8 mouse cellular contexts compared by ENCODE assay signal in genomic region chr3:98383024-98383790, GRCm38 (mm10). TPM values are rescaled to one million over a fixed set of nuclear protein-coding genes. Genes with fewer than 3 reads are reported as not detected.
DNase-seq lines count a peak whose midpoint lies in the region; ATAC-seq and TF ChIP-seq lines count a peak whose summit lies in the region.

No protein-coding gene starts in this region.

- H3K4me3 ChIP-seq in lung, postnatal 0 days (ENCODE audit: low read depth, low read length): peak overlapping the region; percentile 50
- peak overlapping the region; percentile 86 for H3K4me3 ChIP-seq in hindbrain, embryonic 13.5 days
- peak overlapping the region; percentile 90 for H3K4me3 ChIP-seq in midbrain, embryonic 14.5 days (replicated peaks; ENCODE audit: low read depth, low read length)

- peaks cover 10% of the 10 kb centered on the region; the same call in 1 of the 2 replicates for H3K4me1 ChIP-seq in lung, postnatal 0 days (ENCODE audit: insufficient read depth, low read depth, low read length)
- peaks cover 52% of the 10 kb centered on the region for H3K4me1 ChIP-seq in hindbrain, embryonic 13.5 days (replicated peaks)
- peaks cover 22% of the 10 kb centered on the region for H3K4me1 ChIP-seq in midbrain, embryonic 14.5 days (ENCODE audit: control insufficient read depth, insufficient read depth, low read length)

- TF ChIP-seq CTCF in lung, postnatal 0 days (IDR thresholded peaks at IDR 0.05): no peak

- WGBS in lung, postnatal 0 days: 11% methylated on average over 19 of the region's 21 CpGs
- WGBS in hindbrain, embryonic 13.5 days: 8% methylated on average over 21 of the region's 21 CpGs
- 8% methylated on average over 21 of the region's 21 CpGs for WGBS in midbrain, embryonic 14.5 days

- H3K36me3 ChIP-seq in lung, postnatal 0 days (ENCODE audit: insufficient read depth, low read length): no peaks in the 10 kb centered on the region
- H3K36me3 ChIP-seq in hindbrain, embryonic 13.5 days: no peaks in the 10 kb centered on the region
- no peaks in the 10 kb centered on the region for H3K36me3 ChIP-seq in midbrain, embryonic 14.5 days (ENCODE audit: control insufficient read depth, insufficient read depth, low read length)

- peak; percentile 17 for DNase-seq in lung, postnatal 0 days (ENCODE audit: low spot score)
- no peak for DNase-seq in lung, adult 18-20 months
- peak; percentile 59 for DNase-seq in cerebellum, adult 9-10 months
- peak; percentile 43 for DNase-seq in midbrain, embryonic 14.5 days
- DNase-seq in MN1 (ENCODE audit: low spot score): no peak
- DNase-seq in gastrocnemius, postnatal 25 days: no peak

- H3K9me3 ChIP-seq in lung, postnatal 0 days (ENCODE audit: low read length): no peaks in the 10 kb centered on the region
- no peaks in the 10 kb centered on the region for H3K9me3 ChIP-seq in hindbrain, embryonic 13.5 days
- H3K9me3 ChIP-seq in midbrain, embryonic 14.5 days (ENCODE audit: control insufficient read depth, low read length): no peaks in the 10 kb centered on the region

- ATAC-seq in lung, postnatal 0 days: no peak
- ATAC-seq in hindbrain, embryonic 13.5 days (ENCODE audit: low FRiP score): peak; percentile 53
- no peak; the same call in none of the 2 replicates for ATAC-seq in midbrain, embryonic 14.5 days (ENCODE audit: low FRiP score, low TSS enrichment)
- no peak for ATAC-seq in frontal cortex, adult (ENCODE audit: low TSS enrichment)

- no peaks in the 10 kb centered on the region for H3K27me3 ChIP-seq in lung, postnatal 0 days (replicated peaks; ENCODE audit: insufficient read depth, low read length)
- H3K27me3 ChIP-seq in hindbrain, embryonic 13.5 days: no peaks in the 10 kb centered on the region
- no peaks in the 10 kb centered on the region for H3K27me3 ChIP-seq in midbrain, embryonic 14.5 days (ENCODE audit: control insufficient read depth, insufficient read depth, low read length)

- peak overlapping the region; percentile 68; the same call in 1 of the 2 replicates for H3K9ac ChIP-seq in lung, postnatal 0 days (replicated peaks; ENCODE audit: low read depth)
- peak overlapping the region; percentile 98 for H3K9ac ChIP-seq in hindbrain, embryonic 13.5 days
- peak overlapping the region; percentile 94 for H3K9ac ChIP-seq in midbrain, embryonic 14.5 days (replicated peaks; ENCODE audit: low read length)

- TF ChIP-seq EP300 in lung, postnatal 0 days (IDR thresholded peaks at IDR 0.05): no peak

- no peak overlapping the region for H3K27ac ChIP-seq in lung, postnatal 0 days (ENCODE audit: low read length)
- peak overlapping the region; percentile 95 for H3K27ac ChIP-seq in hindbrain, embryonic 13.5 days
- peak overlapping the region; percentile 94 for H3K27ac ChIP-seq in midbrain, embryonic 14.5 days (replicated peaks; ENCODE audit: low read depth, low read length)

- H3K4me2 ChIP-seq in lung, postnatal 0 days (replicated peaks; ENCODE audit: low read depth, low read length): peak overlapping the region; percentile 83
- peak overlapping the region; percentile 69 for H3K4me2 ChIP-seq in hindbrain, embryonic 13.5 days
- peak overlapping the region; percentile 79 for H3K4me2 ChIP-seq in midbrain, embryonic 14.5 days (ENCODE audit: low read length)

RNA-seq across cellular contexts. Expression of gene Zfp697, which starts 0.9 kb away (rescaled TPM):
- 9.2 and 10.6 TPM in 2 replicates for polyA plus RNA-seq in lung, postnatal 0 days (2015; fragmentation: Nextera tagmentation; extraction: Ambion mirVana)
- 15.9 and 16.6 TPM in 2 replicates for polyA plus RNA-seq in hindbrain, embryonic 13.5 days (2015; fragmentation: Nextera tagmentation; extraction: Ambion mirVana)
- polyA plus RNA-seq in midbrain, embryonic 14.5 days (2014; fragmentation: Nextera tagmentation; extraction: Ambion mirVana): 21.3 and 25.5 TPM in 2 replicates
- 1 to 10 TPM in 1 of 2 experiments, under 1 TPM in 1; 0.88 to 1.0 TPM for total RNA-seq in gastrocnemius, postnatal 25 days (2021)

RNA-seq across cellular contexts. Expression of gene Phgdh, which starts 43.4 kb away (rescaled TPM):
- 12.1 and 15.1 TPM in 2 replicates for polyA plus RNA-seq in lung, postnatal 0 days (2015; fragmentation: Nextera tagmentation; extraction: Ambion mirVana)
- polyA plus RNA-seq in hindbrain, embryonic 13.5 days (2015; fragmentation: Nextera tagmentation; extraction: Ambion mirVana): 156 and 187 TPM in 2 replicates
- polyA plus RNA-seq in midbrain, embryonic 14.5 days (2014; fragmentation: Nextera tagmentation; extraction: Ambion mirVana): 146 and 151 TPM in 2 replicates
- total RNA-seq in gastrocnemius, postnatal 25 days (2021): 1 to 10 TPM; 2.5 to 7.2 TPM

Comparison
In these comparisons a context has a peak if more than half of its experiments do, and no peak if none do; other contexts are left out.
1. DNase-seq: peak in lung, postnatal 0 days (single experiment), cerebellum, adult 9-10 months (single experiment) and midbrain, embryonic 14.5 days (single experiment); none in lung, adult 18-20 months (0 of 2), MN1 (single experiment) and gastrocnemius, postnatal 25 days (single experiment).
2. Peak in every context shown above with its lines, with median percentiles within 50 percentile points of each other: H3K4me2 ChIP-seq, H3K4me3 ChIP-seq and H3K9ac ChIP-seq.